Mouse (Mus musculus) MEL (cell line): ENCODE results near the gene Sh3d19. TPM values are rescaled to one million over a fixed set of nuclear protein-coding genes. Genes with fewer than 3 reads are reported as not detected.
A peak's percentile ranks its signal among the peaks of the same experiment; 100 is the strongest.

Experiments
- DNase-seq: peaks from one replicate; pipeline ENCODE4 v3.0.0; 2011; ENCODE audit warnings: low read depth, low spot score
- H3K27ac ChIP-seq: 2 replicates; pipeline ENCODE4 v1.5.1; 2012; ENCODE audit warnings: low read depth, mild to moderate bottlenecking, control low read depth, low read length, moderate library complexity; ENCODE audit not compliant: control insufficient read depth
- H3K27me3 ChIP-seq, 2 experiments: fragments of 150-350 bp in 1 of 2; sonication (generic) in 1 of 2; 2 replicates each; pipeline ENCODE4 v1.6.1; 2012; ENCODE audit warnings: low read length in 2 of 2, mild to moderate bottlenecking in 2 of 2, improper control_type of control experiment in 1 of 2, moderate library complexity in 1 of 2; ENCODE audit not compliant: insufficient read depth in 2 of 2, control insufficient read depth in 1 of 2
- H3K36me3 ChIP-seq, 2 experiments: 2 replicates each; pipeline ENCODE4 v1.6.1; 2012 to 2014; ENCODE audit warnings: low read length in 2 of 2, improper control_type of control experiment in 1 of 2, inconsistent platforms in 1 of 2, mild to moderate bottlenecking in 1 of 2; ENCODE audit not compliant: insufficient read depth in 2 of 2, control insufficient read depth in 1 of 2
- H3K4me1 ChIP-seq, 2 experiments: fragments of 150-350 bp in 1 of 2; sonication (generic) in 1 of 2; 2 replicates each; pipeline ENCODE4 v1.6.1; 2012; ENCODE audit warnings: low read length in 2 of 2, improper control_type of control experiment in 1 of 2, mild to moderate bottlenecking in 1 of 2; ENCODE audit not compliant: insufficient read depth in 2 of 2, control insufficient read depth in 1 of 2
- H3K4me3 ChIP-seq, 2 experiments: fragments of 150-350 bp in 1 of 2; sonication (generic) in 1 of 2; 2 replicates each; pipeline ENCODE4 v1.5.1; 2012; ENCODE audit warnings: low read depth in 2 of 2, low read length in 2 of 2, mild to moderate bottlenecking in 2 of 2, moderate library complexity in 2 of 2, control low read depth in 1 of 2, improper control_type of control experiment in 1 of 2; ENCODE audit not compliant: control insufficient read depth in 1 of 2, insufficient read depth in 1 of 2
- H3K79me2 ChIP-seq: 2 replicates; pipeline ENCODE4 v1.6.1; 2012; ENCODE audit warnings: mild to moderate bottlenecking, low read length, moderate library complexity; ENCODE audit not compliant: control insufficient read depth, poor library complexity, insufficient read depth
- H3K9ac ChIP-seq: 2 replicates; pipeline ENCODE4 v1.6.1; 2012; ENCODE audit warnings: low read depth, mild to moderate bottlenecking, control low read depth, low read length, moderate library complexity; ENCODE audit not compliant: control insufficient read depth, poor library complexity, severe bottlenecking
- H3K9me3 ChIP-seq: fragments of 150-350 bp; sonication (generic); replicated peaks from 2 replicates; pipeline ENCODE4 v1.6.1; 2012; ENCODE audit warnings: mild to moderate bottlenecking, low read length, improper control_type of control experiment, moderate library complexity; ENCODE audit not compliant: insufficient read depth
- BHLHE40 ChIP-seq: IDR thresholded peaks from 2 replicates; pipeline ENCODE4 v1.6.1; 2012; ENCODE audit warnings: low read depth, mild to moderate bottlenecking, inconsistent platforms, low read length, improper control_type of control experiment, borderline replicate concordance
- CHD1 ChIP-seq: IDR thresholded peaks from 2 replicates; pipeline ENCODE4 v1.6.1; 2012; ENCODE audit warnings: low read depth, mild to moderate bottlenecking, inconsistent platforms, low read length, improper control_type of control experiment
- CHD2 ChIP-seq: IDR thresholded peaks from 2 replicates; pipeline ENCODE4 v1.6.1; 2011; ENCODE audit warnings: low read length, improper control_type of control experiment
- CTCF ChIP-seq, 3 experiments: IDR thresholded peaks in 2 of 3; conservative IDR thresholded peaks in 1 of 3; 2 replicates each; pipeline ENCODE4 v1.5.1; 2011 to 2012; ENCODE audit warnings: low read length in 3 of 3, low read depth in 2 of 3, mild to moderate bottlenecking in 2 of 3, improper control_type of control experiment in 1 of 3, inconsistent platforms in 1 of 3, mixed read lengths in 1 of 3, moderate library complexity in 1 of 3; ENCODE audit not compliant: control insufficient read depth in 1 of 3, insufficient read depth in 1 of 3, poor library complexity in 1 of 3, severe bottlenecking in 1 of 3
- E2F4 ChIP-seq: IDR thresholded peaks from 2 replicates; pipeline ENCODE4 v1.6.1; 2011; ENCODE audit warnings: low read depth, low read length, improper control_type of control experiment, borderline replicate concordance
- EP300 ChIP-seq, 2 experiments: IDR thresholded peaks; 2 replicates each; pipeline ENCODE4 v1.6.1; 2011; ENCODE audit warnings: improper control_type of control experiment in 2 of 2, low read length in 2 of 2, low read depth in 1 of 2, mild to moderate bottlenecking in 1 of 2
- ETS1 ChIP-seq: IDR thresholded peaks from 2 replicates; pipeline ENCODE4 v1.6.1; 2012; ENCODE audit warnings: low read depth, mild to moderate bottlenecking, inconsistent platforms, low read length, improper control_type of control experiment, moderate library complexity
- GATA1 ChIP-seq: IDR thresholded peaks from 2 replicates; pipeline ENCODE4 v1.6.1; 2011; ENCODE audit warnings: low read depth, low read length, improper control_type of control experiment
- HCFC1 ChIP-seq: IDR thresholded peaks from 2 replicates; pipeline ENCODE4 v1.6.1; 2012; ENCODE audit warnings: low read depth, mild to moderate bottlenecking, inconsistent platforms, low read length, improper control_type of control experiment, moderate library complexity
- JUND ChIP-seq: IDR thresholded peaks from 2 replicates; pipeline ENCODE4 v1.6.1; 2011; ENCODE audit warnings: low read depth, mild to moderate bottlenecking, improper control_type of control experiment, low read length
- KAT2A ChIP-seq: conservative IDR thresholded peaks from 2 replicates; pipeline ENCODE4 v1.6.1; 2012; ENCODE audit warnings: low read depth, low read length, improper control_type of control experiment, inconsistent platforms
- MAFK ChIP-seq: IDR thresholded peaks from 2 replicates; pipeline ENCODE4 v1.6.1; 2011; ENCODE audit warnings: low read depth, mild to moderate bottlenecking, low read length, improper control_type of control experiment, borderline replicate concordance
- MAX ChIP-seq: IDR thresholded peaks from 2 replicates; pipeline ENCODE4 v1.6.1; 2011; ENCODE audit warnings: low read length, improper control_type of control experiment
- MAZ ChIP-seq: IDR thresholded peaks from 2 replicates; pipeline ENCODE4 v1.6.1; 2012; ENCODE audit warnings: low read depth, mild to moderate bottlenecking, inconsistent platforms, low read length, improper control_type of control experiment
- MEF2A ChIP-seq: IDR thresholded peaks from 2 replicates; pipeline ENCODE4 v1.6.1; 2014; ENCODE audit warnings: low read depth, mild to moderate bottlenecking, inconsistent platforms, low read length, improper control_type of control experiment; ENCODE audit not compliant: poor library complexity, insufficient replicate concordance, severe bottlenecking; ENCODE audit errors: extremely low read depth
- MXI1 ChIP-seq: IDR thresholded peaks from 2 replicates; pipeline ENCODE4 v1.6.1; 2011; ENCODE audit warnings: mild to moderate bottlenecking, low read depth, low read length, improper control_type of control experiment
- MYB ChIP-seq: IDR thresholded peaks from 2 replicates; pipeline ENCODE4 v1.6.1; 2011; ENCODE audit warnings: mild to moderate bottlenecking, low read depth, low read length, improper control_type of control experiment
- MYC ChIP-seq: IDR thresholded peaks from 2 replicates; pipeline ENCODE4 v1.6.1; 2011; ENCODE audit warnings: low read depth, mild to moderate bottlenecking, low read length, improper control_type of control experiment, moderate library complexity
- NELFE ChIP-seq: IDR thresholded peaks from 2 replicates; pipeline ENCODE4 v1.6.1; 2011; ENCODE audit warnings: low read depth, low read length, improper control_type of control experiment
- NRF1 ChIP-seq: IDR thresholded peaks from 2 replicates; pipeline ENCODE4 v1.6.1; 2014; ENCODE audit warnings: low read depth, mild to moderate bottlenecking, inconsistent platforms, low read length, improper control_type of control experiment, moderate library complexity; ENCODE audit not compliant: poor library complexity, insufficient read depth, severe bottlenecking
- POLR2A ChIP-seq, 2 experiments: IDR thresholded peaks; 2 replicates each; pipeline ENCODE4 v1.6.1; 2011 to 2012; ENCODE audit warnings: low read length in 2 of 2, mild to moderate bottlenecking in 2 of 2, control low read depth in 1 of 2, improper control_type of control experiment in 1 of 2, low read depth in 1 of 2, moderate library complexity in 1 of 2; ENCODE audit not compliant: control insufficient read depth in 1 of 2, insufficient read depth in 1 of 2, poor library complexity in 1 of 2
- POLR2AphosphoS2 ChIP-seq: IDR thresholded peaks from 2 replicates; pipeline ENCODE4 v1.6.1; 2011; ENCODE audit warnings: low read length, improper control_type of control experiment
- POLR2AphosphoS5 ChIP-seq: IDR thresholded peaks from 2 replicates; pipeline ENCODE4 v1.6.1; 2012; ENCODE audit warnings: low read depth, borderline replicate concordance, mild to moderate bottlenecking, inconsistent platforms, low read length, moderate library complexity, mixed read lengths
- RAD21 ChIP-seq: IDR thresholded peaks from 2 replicates; pipeline ENCODE4 v1.6.1; 2011; ENCODE audit warnings: mild to moderate bottlenecking, low read depth, low read length, improper control_type of control experiment
- RCOR1 ChIP-seq: IDR thresholded peaks from 2 replicates; pipeline ENCODE4 v1.6.1; 2012; ENCODE audit warnings: low read depth, mild to moderate bottlenecking, inconsistent platforms, low read length, improper control_type of control experiment
- SIN3A ChIP-seq: IDR thresholded peaks from 2 replicates; pipeline ENCODE4 v1.6.1; 2012; ENCODE audit warnings: low read length, improper control_type of control experiment, inconsistent platforms
- TAL1 ChIP-seq: IDR thresholded peaks from 2 replicates; pipeline ENCODE4 v1.6.1; 2012; ENCODE audit warnings: mild to moderate bottlenecking, inconsistent platforms, low read length, moderate library complexity, mixed read lengths
- TBP ChIP-seq: IDR thresholded peaks from 2 replicates; pipeline ENCODE4 v1.8.0; 2011; ENCODE audit warnings: low read depth, low read length, improper control_type of control experiment
- TCF12 ChIP-seq: IDR thresholded peaks from 2 replicates; pipeline ENCODE4 v1.6.1; 2014; ENCODE audit warnings: low read depth, mild to moderate bottlenecking, inconsistent platforms, low read length, improper control_type of control experiment, moderate library complexity
- UBTF ChIP-seq: IDR thresholded peaks from 2 replicates; pipeline ENCODE4 v1.6.1; 2012; ENCODE audit warnings: low read depth, mild to moderate bottlenecking, inconsistent platforms, low read length, improper control_type of control experiment, moderate library complexity, borderline replicate concordance; ENCODE audit not compliant: insufficient read depth
- USF1 ChIP-seq: IDR thresholded peaks from 2 replicates; pipeline ENCODE4 v1.6.1; 2014; ENCODE audit warnings: low read depth, mild to moderate bottlenecking, inconsistent platforms, low read length, improper control_type of control experiment, moderate library complexity
- USF2 ChIP-seq, 2 experiments: IDR thresholded peaks; 2 replicates each; pipeline ENCODE4 v1.6.1; 2011 to 2012; ENCODE audit warnings: improper control_type of control experiment in 2 of 2, low read length in 2 of 2, borderline replicate concordance in 1 of 2, inconsistent platforms in 1 of 2, low read depth in 1 of 2, mild to moderate bottlenecking in 1 of 2; ENCODE audit not compliant: insufficient read depth in 1 of 2
- ZC3H11A ChIP-seq: IDR thresholded peaks from 2 replicates; pipeline ENCODE4 v1.6.1; 2012; ENCODE audit warnings: low read depth, mild to moderate bottlenecking, inconsistent platforms, low read length, improper control_type of control experiment
- ZKSCAN1 ChIP-seq: IDR thresholded peaks from 2 replicates; pipeline ENCODE4 v1.6.1; 2012; ENCODE audit warnings: low read depth, mild to moderate bottlenecking, inconsistent platforms, low read length, improper control_type of control experiment, moderate library complexity
- ZMIZ1 ChIP-seq: IDR thresholded peaks from 2 replicates; pipeline ENCODE4 v1.6.1; 2012; ENCODE audit warnings: low read depth, mild to moderate bottlenecking, inconsistent platforms, low read length, improper control_type of control experiment, moderate library complexity
- ZNF384 ChIP-seq: IDR thresholded peaks from 2 replicates; pipeline ENCODE4 v1.6.1; 2012; ENCODE audit warnings: low read depth, mild to moderate bottlenecking, inconsistent platforms, low read length, improper control_type of control experiment
- polyA plus RNA-seq, 2 experiments: library from polyadenylated mRNA; stranded (reverse) in 1 of 2; unstranded in 1 of 2; fragments of >175 nt in 1 of 2; fragments of >200 nt in 1 of 2; gene quantifications; 2 replicates each; pipeline versions ENCODE4 v1.2.1 to v1.2.4; 2012; ENCODE audit warnings: low replicate concordance in 2 of 2, low read depth in 1 of 2; ENCODE audit not compliant: insufficient read length in 2 of 2, insufficient read depth in 1 of 2, missing spikeins in 1 of 2
- total RNA-seq: library from RNA; depleted of rRNA; stranded (reverse); fragments of 300-350 nt; gene quantifications from 2 replicates; pipeline ENCODE4 v1.2.3, GENCODE M21; 2012

The Sh3d19 gene
- total and polyA plus RNA-seq, 3 experiments, result 2.2 to 4.8 TPM; not detected in 1

GRCm38 (mm10) chr3:85991140-85991801 lies 20.4 kb downstream of the Sh3d19 start:
- no peaks in the 10 kb centered on the region for H3K9me3 ChIP-seq

GRCm38 (mm10) chr3:85991802-85992156 lies 20.9 kb downstream of the Sh3d19 start:
- no peak for DNase-seq
- peak overlapping the region; percentile 23 for H3K9ac ChIP-seq

More at GRCm38 (mm10) chr3:85991140-85991801, 20.4 kb downstream of the Sh3d19 start:
- Histone ChIP-seq H3K27ac (peak overlapping the region; percentile 26), H3K9ac (peak overlapping the region; percentile 23), H3K4me1 (peaks cover 3 to 16% of the 10 kb centered on the region in 2 experiments), H3K27me3 (no peaks in the 10 kb centered on the region)
- peak; percentile 62 for DNase-seq
- TF ChIP-seq MAFK (no peak), JUND (no peak), RAD21 (no peak), ZMIZ1 (no peak), E2F4 (no peak), MXI1 (0 out of 2 replicates have a peak, but pooled peaks have one; percentile 9), ZKSCAN1 (no peak), CTCF (IDR thresholded peaks at IDR 0.05 in 2 of 3, conservative IDR thresholded peaks at IDR 0.05 in 1 of 3; ENCODE audit: control insufficient read depth in 1 of 3, insufficient read depth in 1 of 3, low read depth in 2 of 3, low read length in 3 of 3, poor library complexity in 1 of 3, severe bottlenecking in 1 of 3) (no peak), USF1 (no peak), MAZ (no peak), UBTF (no peak), ZNF384 (no peak), CHD1 (no peak), CHD2 (no peak), USF2 (IDR thresholded peaks at IDR 0.05; ENCODE audit: borderline replicate concordance in 1 of 2, insufficient read depth in 1 of 2, low read depth in 1 of 2, low read length in 2 of 2) (no peak), MAX (no peak), EP300 (IDR thresholded peaks at IDR 0.05; ENCODE audit: low read depth in 1 of 2, low read length in 2 of 2) (peak; percentile 65 to 74; a peak in 3 of 4 replicates), TAL1 (no peak), MEF2A (no peak), HCFC1 (no peak), SIN3A (no peak), NRF1 (no peak), KAT2A (no peak), RCOR1 (peak; percentile 51; the same call in 1 of the 2 replicates), NELFE (no peak), TCF12 (peak; percentile 75), MYB (no peak), TBP (no peak), GATA1 (peak; percentile 72), BHLHE40 (no peak), ZC3H11A (no peak), POLR2A (IDR thresholded peaks at IDR 0.05; ENCODE audit: control insufficient read depth in 1 of 2, insufficient read depth in 1 of 2, low read depth in 1 of 2, low read length in 2 of 2, poor library complexity in 1 of 2) (no peak), POLR2AphosphoS2 (no peak), MYC (no peak), ETS1 (peak; percentile 49; the same call in 1 of the 2 replicates), POLR2AphosphoS5 (no peak)
- TF ChIP-seq, all 39 proteins: peak for 6
- no peaks in the 10 kb centered on the region for H3K79me2 ChIP-seq
- H3K36me3 ChIP-seq, result peaks cover 0 to 12% of the 10 kb centered on the region in 2 experiments; a peak in 2 of 4 replicates
- H3K4me3 ChIP-seq, result peak overlapping the region; percentile 2 to 34

More at GRCm38 (mm10) chr3:85991802-85992156, 20.9 kb downstream of the Sh3d19 start:
- Histone ChIP-seq H3K9me3 (no peaks in the 10 kb centered on the region), H3K4me3 (peak overlapping the region; percentile 2 to 34), H3K27me3 (no peaks in the 10 kb centered on the region), H3K36me3 (peaks cover 0 to 12% of the 10 kb centered on the region in 2 experiments; a peak in 2 of 4 replicates), H3K79me2 (no peaks in the 10 kb centered on the region), H3K27ac (peak overlapping the region; percentile 26), H3K4me1 (peaks cover 3 to 16% of the 10 kb centered on the region in 2 experiments)
- TF ChIP-seq RAD21 (no peak), MAFK (no peak), ZKSCAN1 (no peak), KAT2A (no peak), POLR2AphosphoS2 (no peak), GATA1 (0 out of 2 replicates have a peak, but pooled peaks have one; percentile 7), EP300 (IDR thresholded peaks at IDR 0.05; ENCODE audit: low read depth in 1 of 2, low read length in 2 of 2) (no peak), RCOR1 (no peak), TAL1 (no peak), POLR2A (IDR thresholded peaks at IDR 0.05; ENCODE audit: control insufficient read depth in 1 of 2, insufficient read depth in 1 of 2, low read depth in 1 of 2, low read length in 2 of 2, poor library complexity in 1 of 2) (no peak), USF1 (peak; percentile 46; the same call in 1 of the 2 replicates), MAZ (no peak), CHD1 (no peak)
